Mouse (Mus musculus): ENCODE measurements around the gene 1600002K03Rik.

- peak; percentile 17; the same call in 1 of the 2 replicates for TF ChIP-seq POLR2A (IDR thresholded peaks at IDR 0.05; ENCODE audit: borderline replicate concordance, extremely low read depth, insufficient read depth, insufficient read length, poor library complexity, severe bottlenecking)
- no peak for TF ChIP-seq CTCF (IDR thresholded peaks at IDR 0.05; ENCODE audit: borderline replicate concordance, extremely low read depth, insufficient read depth, insufficient read length)
Observed at GRCm38 (mm10) chr10:80150226-80151210, 22.2 kb upstream of the 1600002K03Rik start.

Measured in brain, embryonic 14.5 days (tissue).